Mouse (Mus musculus): Measurements from ENCODE around the gene Gstt4.

DNA sequence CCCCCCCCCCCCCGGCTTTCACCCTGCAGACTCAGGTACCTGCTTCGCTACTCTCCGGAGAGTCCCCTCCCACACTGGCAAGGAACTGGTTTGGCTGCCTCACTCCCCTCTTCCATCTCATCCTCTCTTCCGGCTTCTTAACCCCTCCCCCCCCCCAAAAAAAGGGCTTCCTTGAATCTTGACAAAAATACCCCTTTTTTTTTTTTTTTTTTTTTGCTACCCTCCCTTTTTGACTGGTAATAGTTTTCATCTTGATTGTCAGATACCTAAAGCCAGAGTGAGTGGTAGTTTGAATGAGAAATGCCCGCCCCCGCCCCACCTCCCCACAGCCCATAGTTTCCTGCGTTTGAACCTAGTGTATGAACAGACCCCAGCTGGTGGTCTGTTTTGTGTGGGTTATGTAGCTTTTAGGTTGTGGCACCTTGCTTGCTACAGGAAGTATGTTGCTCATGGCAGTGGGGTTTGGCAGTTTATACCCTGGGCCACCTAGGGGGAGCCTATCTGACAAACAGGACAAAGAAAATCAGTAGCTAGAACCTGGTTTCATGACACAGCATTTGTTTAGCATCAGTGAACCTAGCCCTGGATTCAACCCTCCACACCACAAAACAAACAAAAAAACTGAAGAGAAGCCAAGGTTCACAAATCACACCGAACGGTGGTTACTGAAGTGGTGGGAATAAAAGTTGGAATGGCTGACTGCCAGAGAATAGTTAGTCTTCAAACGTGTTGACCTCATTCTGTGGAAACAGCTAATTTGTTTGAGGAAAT lies 13.6 kb upstream of the Gstt4 start:
- TF ChIP-seq CTCF (IDR thresholded peaks at IDR 0.05; ENCODE audit: extremely low read depth, insufficient read depth, insufficient read length, insufficient replicate concordance) (no peak), POLR2A (IDR thresholded peaks at IDR 0.05; ENCODE audit: low read depth, low read length) (no peak)
